Mouse (Mus musculus) frontal cortex, adult 2 months (tissue): Measurements from ENCODE around the gene Cpa2. TPM values are rescaled to one million over a fixed set of nuclear protein-coding genes. Genes with fewer than 3 reads are reported as not detected.

Experiments used
- DNase-seq, 2 experiments: peaks; one replicate each; pipeline ENCODE4 v3.0.0; 2022; ENCODE audit warnings: low spot score in 1 of 2; ENCODE audit errors: extremely low spot score in 1 of 2
- polyA plus RNA-seq: library from polyadenylated mRNA; depleted of rRNA; stranded (reverse); fragments of >200 nt; gene quantifications from 2 replicates; pipeline ENCODE4 v1.2.3, GENCODE M21; 2012

Gene Cpa2
- polyA plus RNA-seq, 1 experiment = 2.7 TPM

DNA sequence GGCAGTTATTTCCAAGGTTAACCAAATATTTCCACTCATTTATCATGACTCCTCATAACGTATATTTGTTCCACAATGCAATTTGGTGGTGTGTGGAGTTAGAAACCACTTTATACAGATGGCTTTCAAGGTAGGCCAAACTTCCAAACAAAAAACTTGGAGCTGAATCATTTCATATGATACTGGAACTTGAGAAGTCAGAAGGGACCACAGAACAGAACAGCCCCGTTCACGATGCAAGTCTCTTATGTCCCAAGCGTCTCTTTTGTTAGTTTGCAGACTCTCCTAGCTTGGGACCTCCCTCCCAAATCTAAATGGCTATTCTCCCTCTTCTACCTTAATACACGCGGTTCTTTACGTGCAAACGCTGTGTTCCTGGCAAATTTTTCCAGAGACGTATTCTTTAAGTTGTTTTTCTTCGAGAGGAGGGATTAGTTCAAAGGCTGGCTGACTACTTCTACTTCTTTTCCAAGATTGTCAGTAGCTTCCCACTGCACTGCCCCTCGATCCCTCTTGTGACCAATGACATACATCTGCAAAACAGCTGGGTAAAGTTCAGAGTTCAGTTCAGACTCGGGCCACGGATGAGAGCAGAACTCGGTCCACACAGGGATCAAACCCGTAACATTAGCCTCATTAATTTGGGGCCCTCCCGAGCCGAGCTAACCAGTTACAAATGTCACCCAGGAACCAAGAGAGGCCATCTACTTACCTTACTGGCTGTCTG, 35.3 kb downstream of the Cpa2 start:
- DNase-seq = no peak

DNA sequence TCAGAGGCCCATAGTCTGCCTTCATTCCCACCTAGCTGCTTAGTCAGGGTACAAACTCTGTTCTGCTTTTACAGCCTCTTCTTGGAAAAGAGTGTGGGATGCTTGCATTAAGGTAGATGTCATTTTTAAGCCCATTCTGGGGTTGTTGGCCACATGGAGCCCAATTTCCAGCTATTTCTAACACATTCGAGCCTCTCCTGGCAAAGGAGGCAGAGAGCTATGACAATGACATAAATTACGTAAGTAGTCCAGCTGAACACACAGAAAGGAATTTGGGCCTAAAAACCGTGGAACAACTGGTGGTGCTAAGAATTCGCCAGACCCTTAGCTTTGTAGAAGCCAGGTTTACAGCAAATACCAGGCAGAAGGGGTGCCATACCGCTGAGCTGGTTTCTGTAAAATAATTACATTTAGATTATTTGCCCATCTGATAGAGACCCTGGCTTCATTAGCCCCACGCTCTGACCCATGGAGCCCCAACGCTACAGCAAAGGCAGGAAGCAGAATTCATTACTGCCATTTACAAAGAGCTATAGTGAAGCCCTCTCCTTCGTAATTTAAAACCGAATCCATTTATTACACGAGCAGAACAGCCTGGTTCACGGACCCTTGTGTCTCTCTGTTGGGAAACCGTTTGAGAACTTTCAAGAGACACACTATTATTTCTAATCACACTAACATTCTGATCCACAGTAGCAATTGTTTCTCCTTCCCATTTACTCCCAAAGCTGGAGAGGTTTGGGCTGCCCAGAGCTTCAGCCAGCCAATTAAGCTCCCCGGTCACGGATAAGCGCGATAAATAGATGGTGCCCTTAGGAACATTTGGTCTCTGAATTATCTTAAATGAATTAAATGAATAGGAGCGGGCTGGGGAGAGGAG, 38.8 kb downstream of the Cpa2 start:
- DNase-seq = peak in 1 of 2 experiments; percentile 37

DNA sequence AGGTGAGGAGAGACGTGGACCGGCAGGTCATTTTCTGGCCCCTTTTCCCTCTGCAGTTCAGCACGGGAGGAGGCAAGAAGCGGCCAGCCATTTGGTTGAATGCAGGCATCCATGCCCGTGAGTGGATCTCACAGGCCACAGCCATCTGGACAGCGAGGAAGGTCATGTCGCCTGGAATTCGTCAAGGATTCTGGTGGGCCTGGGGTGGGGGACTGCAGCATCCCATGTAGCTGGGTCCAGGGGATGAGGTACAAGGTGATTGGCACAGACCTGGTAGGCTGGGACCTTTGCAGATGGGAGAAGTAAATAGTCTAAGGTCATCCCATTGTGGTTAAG, 39.4 kb downstream of the Cpa2 start:
- DNase-seq = no peak

DNA sequence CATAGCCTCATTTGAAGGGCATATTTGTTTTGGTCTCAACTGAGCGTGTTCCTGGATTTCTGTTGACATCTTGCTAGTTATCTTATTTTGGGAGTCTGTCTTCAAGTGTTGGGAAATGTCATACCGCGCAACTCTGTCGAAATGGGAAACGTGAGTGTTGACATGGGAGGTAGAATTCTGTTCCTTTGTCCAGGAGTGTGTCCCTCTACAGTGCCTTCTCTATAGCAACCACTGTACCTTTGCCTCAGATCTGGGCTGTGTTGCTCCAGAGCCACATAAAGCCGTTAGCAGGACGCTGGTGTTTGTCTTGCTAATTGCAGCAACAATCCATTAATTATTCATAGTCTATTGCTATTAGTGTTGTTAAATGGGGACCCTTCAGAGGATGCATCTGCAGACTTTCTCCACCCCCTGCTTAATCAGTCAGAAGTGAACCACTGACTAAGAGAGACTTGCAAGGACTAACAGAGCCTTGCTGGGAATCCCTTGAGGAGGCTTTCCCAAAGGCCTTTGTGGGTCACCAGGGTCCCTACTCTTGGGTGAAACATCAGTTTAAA, 45.6 kb downstream of the Cpa2 start:
- DNase-seq = no peak

DNA sequence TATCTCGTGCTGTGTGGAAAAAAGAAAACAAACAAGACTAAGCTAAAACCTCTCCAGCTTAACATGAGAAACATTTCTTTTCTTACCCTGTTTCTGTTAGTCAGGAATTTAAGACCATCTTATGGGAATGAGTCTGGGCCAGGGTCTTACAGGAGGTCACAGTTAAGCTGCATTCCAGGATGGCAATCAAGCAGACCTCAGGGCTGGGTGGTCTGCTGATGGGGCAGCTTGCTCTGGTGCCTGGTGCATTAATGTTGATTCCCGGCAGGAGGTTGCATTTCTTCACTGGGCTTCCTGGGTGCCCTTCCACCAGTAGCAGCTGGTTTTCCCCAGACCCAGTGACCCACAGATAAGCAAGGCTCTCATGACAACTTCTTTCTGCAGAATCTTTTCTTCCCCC, 48.4 kb downstream of the Cpa2 start:
- no peak for DNase-seq

DNA sequence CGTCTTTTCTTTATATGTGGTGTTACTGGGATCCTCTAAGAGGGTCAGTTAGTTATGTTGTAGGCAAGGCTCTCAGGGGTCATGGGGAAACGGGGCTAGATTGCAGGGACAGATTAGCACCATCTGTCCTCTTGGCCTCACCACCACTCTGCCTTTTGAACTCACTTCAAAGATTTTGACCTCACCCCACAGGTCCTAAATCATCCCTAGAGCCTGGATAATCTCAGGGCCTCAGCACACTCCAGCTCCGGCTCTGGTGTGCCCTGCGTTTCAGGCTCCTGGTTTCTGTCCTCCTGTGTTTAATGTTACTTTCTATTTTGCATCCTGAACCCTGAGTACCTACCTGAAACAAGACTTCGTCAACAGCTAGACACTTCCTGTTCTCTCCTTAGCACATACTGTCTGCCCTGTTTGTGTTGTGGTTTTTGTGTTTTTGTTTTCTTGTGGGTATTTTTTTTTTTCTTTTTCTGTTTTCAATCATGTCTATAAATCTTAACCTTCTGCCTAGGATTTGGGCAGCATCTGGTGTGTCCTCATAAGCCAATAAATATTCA, 50.5 kb downstream of the Cpa2 start:
- DNase-seq = no peak

DNA sequence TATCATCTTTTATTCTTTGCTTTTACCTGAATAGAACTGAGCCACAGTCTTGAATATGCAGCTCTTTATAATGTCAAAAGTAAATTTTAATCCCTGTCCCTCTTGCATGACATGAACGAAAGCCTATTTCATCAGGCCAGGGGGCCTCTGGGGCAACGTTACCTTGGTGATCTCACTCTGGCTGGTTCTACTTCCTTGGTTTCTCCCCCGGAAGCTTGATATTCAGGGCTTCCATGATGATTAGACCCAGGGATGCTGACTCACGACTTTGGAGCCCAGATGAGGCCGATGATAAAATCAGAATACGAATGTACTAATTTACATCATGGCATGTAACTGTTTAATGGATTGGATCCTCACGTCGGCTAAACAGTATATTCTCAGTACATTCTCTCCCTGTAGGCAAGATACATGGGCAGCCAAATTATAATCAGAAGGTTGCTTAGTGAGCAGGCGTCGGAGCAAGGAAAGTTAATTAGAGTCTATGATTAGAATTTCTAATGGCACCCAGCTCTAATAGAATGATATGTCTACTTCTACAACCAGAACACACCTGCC, 51.1 kb downstream of the Cpa2 start:
- no peak for DNase-seq

DNA sequence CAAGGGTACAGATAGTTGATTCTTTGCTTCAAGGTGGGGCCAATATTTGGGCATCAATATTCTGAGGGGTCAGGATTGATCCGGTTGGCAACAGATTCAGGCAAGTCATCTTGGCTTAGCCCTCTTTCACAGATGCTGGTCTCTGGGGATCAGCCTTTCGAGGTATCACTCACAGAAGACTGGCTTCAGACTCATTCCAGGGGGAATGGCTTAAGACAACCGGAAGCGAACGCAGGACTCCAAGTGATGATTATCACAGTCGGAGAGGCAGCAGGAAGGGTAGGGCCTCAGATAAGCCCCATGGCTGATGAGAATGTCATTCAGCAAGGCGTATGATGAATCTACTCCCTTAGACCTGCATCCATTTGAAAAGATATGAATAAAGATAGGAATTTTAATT, 53.0 kb downstream of the Cpa2 start:
- DNase-seq = no peak

DNA sequence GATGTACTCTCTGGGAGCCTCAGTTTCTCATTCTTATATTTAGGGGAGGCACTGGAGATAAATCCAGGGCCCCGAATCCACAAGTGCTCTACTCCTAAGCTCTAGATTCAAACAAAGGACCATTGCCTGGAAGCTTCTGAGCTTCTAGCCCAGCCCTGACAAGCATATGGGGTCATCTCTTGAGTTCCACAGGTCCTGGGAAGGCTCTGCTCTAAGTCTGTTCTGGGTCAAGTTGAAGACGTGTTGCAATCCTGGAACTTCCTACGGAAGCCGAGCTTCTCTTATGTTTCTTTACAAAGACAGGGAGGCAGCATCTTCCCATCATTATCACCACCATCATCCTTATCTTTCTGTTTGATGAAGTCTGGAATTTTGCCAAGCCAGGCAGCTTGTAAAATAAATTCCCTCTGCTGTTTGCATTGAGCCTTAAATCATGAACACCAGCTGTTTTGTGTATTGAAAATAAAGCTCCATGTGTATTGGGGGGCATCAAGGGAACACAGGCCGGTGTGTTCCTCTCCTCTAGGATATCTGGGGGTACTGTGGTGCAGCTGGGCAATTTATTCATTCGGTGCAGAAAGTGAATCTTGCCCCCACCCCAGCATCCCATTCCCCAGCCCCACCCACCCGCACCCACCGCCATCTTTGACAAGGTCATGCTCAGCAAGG, 55.0 kb downstream of the Cpa2 start:
- no peak for DNase-seq

DNA sequence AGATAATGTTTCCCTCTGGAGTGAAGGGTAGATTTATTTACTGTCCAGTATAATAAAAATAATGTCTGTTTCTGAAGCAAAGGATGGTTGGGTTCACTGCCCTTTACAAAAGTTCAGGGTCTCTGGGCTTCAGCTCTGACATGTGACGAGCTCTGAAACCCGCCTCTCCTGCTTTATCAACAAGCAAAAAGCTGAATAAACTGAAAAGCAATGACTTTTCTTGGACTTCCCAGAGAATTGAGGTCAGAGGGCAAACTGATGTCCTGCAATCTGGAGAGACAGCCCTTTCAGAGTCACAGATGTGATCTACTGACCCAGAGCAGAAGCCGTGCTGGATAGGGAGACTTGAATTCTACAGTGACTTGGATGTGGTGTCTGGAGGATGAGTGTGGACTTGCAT, 58.7 kb downstream of the Cpa2 start:
- DNase-seq = no peak

DNA sequence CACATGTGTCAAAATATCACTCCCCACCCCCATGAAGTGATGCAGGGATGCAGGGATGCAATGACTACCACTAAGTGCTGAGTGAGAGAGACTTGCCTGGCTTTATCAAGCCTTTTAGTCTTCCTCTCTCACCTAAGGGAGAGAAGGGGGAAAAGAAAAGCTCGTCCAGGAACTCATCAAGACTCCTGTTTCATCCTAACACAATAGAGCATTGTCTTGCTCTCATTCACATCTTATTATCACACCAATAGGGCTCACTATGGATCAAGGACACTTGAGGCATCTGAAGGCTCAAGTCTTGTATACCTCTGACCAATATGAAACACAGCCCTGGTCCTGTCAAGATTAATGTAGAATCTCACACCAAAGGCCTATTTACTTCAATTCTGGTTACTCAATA, 59.6 kb downstream of the Cpa2 start:
- DNase-seq = no peak

DNA sequence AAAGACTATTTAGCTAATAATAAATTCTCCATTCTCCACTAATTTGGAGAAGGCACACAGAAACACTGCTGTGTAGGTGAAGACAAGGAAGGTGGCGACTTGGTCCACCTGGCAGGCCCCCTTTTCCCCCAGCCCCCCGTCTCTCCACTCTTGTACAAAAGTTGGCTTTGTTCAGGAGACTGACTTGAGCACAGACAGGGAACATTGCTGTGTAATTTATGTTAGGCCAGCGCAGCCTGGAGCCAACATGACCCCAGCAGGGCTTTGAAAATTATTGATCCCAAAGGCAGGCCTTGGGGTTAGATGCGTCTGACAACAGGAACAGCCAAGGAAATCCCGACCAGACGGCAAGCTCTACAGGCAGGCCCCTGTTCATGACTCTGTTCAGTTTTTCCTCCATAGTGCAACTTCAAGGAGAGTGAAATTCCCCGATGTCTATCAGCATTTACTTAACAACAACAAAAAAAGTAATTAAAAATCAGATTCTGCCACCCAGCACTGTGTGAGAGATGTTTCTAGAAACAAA, 63.0 kb downstream of the Cpa2 start:
- no peak for DNase-seq

DNA sequence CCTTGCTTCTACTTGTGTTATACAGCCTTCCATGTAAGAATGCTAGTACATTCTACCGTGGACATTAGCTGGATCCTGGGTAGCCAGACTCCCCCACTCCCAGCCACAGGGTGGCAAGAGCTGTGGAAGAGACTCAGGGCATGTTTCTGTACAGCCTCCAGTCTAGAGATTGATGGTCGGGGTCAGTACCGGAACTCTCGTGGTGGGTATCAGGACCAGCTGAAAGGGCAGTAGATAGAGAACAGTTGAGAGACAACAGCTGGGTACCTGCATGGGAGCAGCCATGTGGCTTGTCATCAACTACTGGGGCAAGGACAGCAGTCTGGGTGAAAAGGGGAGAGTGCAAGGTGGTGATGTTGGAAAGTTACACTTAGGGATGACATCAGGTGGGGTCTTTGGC, 63.7 kb downstream of the Cpa2 start:
- no peak for DNase-seq

DNA sequence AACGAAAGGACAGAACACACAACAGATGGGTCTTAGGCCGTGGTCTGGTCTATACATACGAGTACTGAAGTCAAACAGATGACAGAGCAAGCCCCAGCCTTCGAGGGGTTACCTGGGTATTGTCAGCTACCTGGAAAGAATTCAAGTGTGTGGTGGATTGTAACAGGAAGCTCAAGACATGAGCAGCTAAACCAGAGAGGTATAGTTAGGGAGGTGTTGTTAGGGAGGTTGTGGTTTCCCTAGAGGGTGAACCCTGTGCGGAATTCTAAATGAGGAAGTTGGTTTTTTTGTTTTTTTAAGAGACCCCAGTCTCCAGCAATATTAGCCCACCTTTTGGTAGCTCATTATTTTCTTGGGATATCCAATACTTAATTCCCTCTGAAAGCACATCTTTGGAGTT, 64.3 kb downstream of the Cpa2 start:
- DNase-seq = no peak

DNA sequence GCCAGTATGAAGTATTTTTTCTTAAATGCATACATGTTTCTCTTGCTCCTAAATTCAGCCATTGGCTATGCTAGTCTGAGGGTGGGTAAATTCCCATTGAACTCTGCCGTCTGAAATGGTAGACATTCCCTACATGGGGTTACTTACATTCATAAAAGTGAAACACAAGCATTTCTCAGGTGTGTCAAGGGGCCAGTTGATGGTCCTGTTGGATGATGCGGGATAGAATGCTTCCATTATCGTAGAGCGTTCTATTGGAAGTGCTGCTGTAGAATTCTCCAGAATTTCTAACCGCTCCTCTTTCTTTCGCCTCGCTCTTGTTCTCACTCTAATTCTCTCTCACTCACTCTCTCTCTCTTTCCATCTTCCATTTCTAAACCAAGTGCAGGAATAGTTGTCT, 69.3 kb downstream of the Cpa2 start, which contains the start of gene Cpa5:
Cpa5 (plus strand) TSS at position 301 of the 400 bp plus-strand sequence.
- no peak for DNase-seq

DNA sequence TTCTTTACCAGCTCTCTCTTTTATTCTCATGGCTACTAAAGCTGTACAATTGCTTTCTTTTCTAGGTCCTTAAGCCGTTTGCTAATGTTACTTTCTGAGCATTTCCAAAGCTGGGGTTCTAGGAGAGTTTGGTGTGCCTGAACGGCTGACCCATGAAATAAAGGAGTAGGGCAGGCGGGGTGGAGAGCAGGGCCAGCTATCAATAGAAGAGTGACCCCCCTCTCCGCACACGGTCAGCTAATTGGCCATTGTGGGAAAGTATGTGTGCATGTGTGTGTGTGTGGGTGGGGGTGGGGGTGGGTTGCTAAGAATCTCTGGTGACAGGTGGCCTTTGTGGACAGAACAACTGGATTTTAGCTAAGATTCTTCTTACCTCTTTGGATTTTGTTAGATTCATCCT, 69.8 kb downstream of the Cpa2 start:
- DNase-seq = no peak
